Mouse (Mus musculus): ENCODE data around the gene Atg10. TPM values are rescaled to one million over a fixed set of nuclear protein-coding genes. Genes with fewer than 3 reads are reported as not detected.

Gene Atg10
- polyA plus RNA-seq, 1 experiment from 2014 or later: 14.6 TPM

- Histone ChIP-seq H3K4me3 (replicated peaks) (no peak overlapping the region), H3K9ac (no peak overlapping the region), H3K27ac (no peak overlapping the region), H3K4me2 (replicated peaks) (no peak overlapping the region), H3K27me3 (replicated peaks) (no peaks in the 10 kb centered on the region), H3K4me1 (replicated peaks) (no peaks in the 10 kb centered on the region), H3K36me3 (no peaks in the 10 kb centered on the region), H3K9me3 (no peaks in the 10 kb centered on the region)
- no peak for ATAC-seq
- 95% methylated on average over 1 of the region's 1 CpGs for WGBS
Measured at GRCm38 (mm10) chr13:90981798-90982197, 242.0 kb downstream of the Atg10 start.

DNA sequence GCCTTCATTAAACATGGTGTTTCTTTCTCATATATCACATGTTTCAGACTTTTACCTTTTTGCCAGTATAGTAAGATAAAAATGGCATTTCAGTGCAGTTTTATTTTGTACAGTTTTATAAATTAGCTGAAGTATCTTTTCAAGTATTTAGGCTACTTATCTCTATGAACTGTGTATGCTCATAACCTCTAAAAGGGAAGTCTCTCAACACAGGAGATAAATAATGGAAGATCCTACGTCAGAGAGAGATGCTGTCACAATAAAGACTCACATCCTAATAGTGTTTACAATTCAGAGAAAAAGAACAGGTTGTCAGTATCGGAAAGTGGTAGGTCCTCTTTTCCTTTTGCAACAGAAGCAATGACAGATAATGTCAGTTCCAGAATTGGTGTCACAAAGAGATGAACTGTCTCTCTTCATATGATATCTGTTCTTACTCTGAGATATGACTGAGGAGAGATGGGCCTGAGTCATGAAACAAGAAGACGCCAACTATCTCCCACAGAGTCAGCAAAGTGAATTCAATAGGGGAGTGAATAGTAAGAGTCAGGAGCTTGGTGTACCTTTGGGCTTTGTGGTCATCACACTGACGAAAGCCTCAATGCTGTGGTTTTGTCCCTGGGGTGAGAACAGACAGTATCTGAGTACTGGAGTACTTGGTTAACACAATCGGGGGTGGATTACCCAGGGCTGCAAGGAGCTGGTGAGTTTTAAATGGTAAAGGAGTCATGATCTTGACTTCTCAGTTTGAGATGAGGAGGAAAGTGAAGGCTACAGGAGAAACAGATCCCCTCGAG is 242.7 kb downstream of the Atg10 start:
- Histone ChIP-seq H3K9ac (no peak overlapping the region), H3K27me3 (replicated peaks) (no peaks in the 10 kb centered on the region), H3K9me3 (no peaks in the 10 kb centered on the region), H3K4me2 (replicated peaks) (no peak overlapping the region), H3K4me1 (replicated peaks) (no peaks in the 10 kb centered on the region), H3K27ac (no peak overlapping the region), H3K4me3 (replicated peaks) (no peak overlapping the region), H3K36me3 (no peaks in the 10 kb centered on the region)
- ATAC-seq: no peak
- WGBS: 79% methylated on average over 6 of the region's 6 CpGs

- H3K36me3 ChIP-seq: no peaks in the 10 kb centered on the region
- ATAC-seq: no peak
- no peak overlapping the region for H3K4me3 ChIP-seq (replicated peaks)
- no peak overlapping the region for H3K9ac ChIP-seq
- H3K4me2 ChIP-seq (replicated peaks): no peak overlapping the region
- no peak overlapping the region for H3K27ac ChIP-seq
- H3K27me3 ChIP-seq (replicated peaks): no peaks in the 10 kb centered on the region
- H3K4me1 ChIP-seq (replicated peaks): no peaks in the 10 kb centered on the region
- H3K9me3 ChIP-seq: no peaks in the 10 kb centered on the region
- 86% methylated on average over 3 of the region's 3 CpGs for WGBS
Measured at GRCm38 (mm10) chr13:90977057-90977456, 246.7 kb downstream of the Atg10 start.

GRCm38 (mm10) chr13:90973409-90973808 is 250.4 kb downstream of the Atg10 start:
- no peak for ATAC-seq
- H3K4me3 ChIP-seq (replicated peaks): no peak overlapping the region
- no peaks in the 10 kb centered on the region for H3K27me3 ChIP-seq (replicated peaks)
- no peaks in the 10 kb centered on the region for H3K4me1 ChIP-seq (replicated peaks)
- no peaks in the 10 kb centered on the region for H3K9me3 ChIP-seq
- no peak overlapping the region for H3K4me2 ChIP-seq (replicated peaks)
- no peaks in the 10 kb centered on the region for H3K36me3 ChIP-seq
- H3K9ac ChIP-seq: no peak overlapping the region
- no peak overlapping the region for H3K27ac ChIP-seq
- 51% methylated on average over 7 of the region's 7 CpGs for WGBS

GRCm38 (mm10) chr13:90970259-90971017 is 253.3 kb downstream of the Atg10 start:
- H3K4me2 ChIP-seq (replicated peaks): no peak overlapping the region
- no peak overlapping the region for H3K9ac ChIP-seq
- no peak overlapping the region for H3K27ac ChIP-seq

GRCm38 (mm10) chr13:90968940-90969339 is 254.8 kb downstream of the Atg10 start:
- no peak for ATAC-seq
- WGBS: 66% methylated on average over 4 of the region's 4 CpGs
- Histone ChIP-seq H3K9ac (no peak overlapping the region), H3K4me3 (replicated peaks) (no peak overlapping the region), H3K27ac (no peak overlapping the region), H3K4me1 (replicated peaks) (no peaks in the 10 kb centered on the region), H3K9me3 (no peaks in the 10 kb centered on the region), H3K27me3 (replicated peaks) (no peaks in the 10 kb centered on the region), H3K36me3 (no peaks in the 10 kb centered on the region), H3K4me2 (replicated peaks) (no peak overlapping the region)

More at GRCm38 (mm10) chr13:90970259-90971017, 253.3 kb downstream of the Atg10 start:
- no peak for ATAC-seq
- 58% methylated on average over 10 of the region's 10 CpGs for WGBS
- Histone ChIP-seq H3K4me3 (replicated peaks) (no peak overlapping the region), H3K9me3 (no peaks in the 10 kb centered on the region), H3K27me3 (replicated peaks) (no peaks in the 10 kb centered on the region), H3K36me3 (no peaks in the 10 kb centered on the region), H3K4me1 (replicated peaks) (no peaks in the 10 kb centered on the region)

- H3K4me1 ChIP-seq (replicated peaks): no peaks in the 10 kb centered on the region
- H3K27me3 ChIP-seq (replicated peaks): no peaks in the 10 kb centered on the region
- H3K9me3 ChIP-seq: no peaks in the 10 kb centered on the region
- WGBS: 9% methylated on average over 4 of the region's 4 CpGs
- no peak overlapping the region for H3K9ac ChIP-seq
- no peak overlapping the region for H3K27ac ChIP-seq
- H3K4me3 ChIP-seq (replicated peaks): no peak overlapping the region
- H3K36me3 ChIP-seq: no peaks in the 10 kb centered on the region
- peak; percentile 81 for ATAC-seq
- H3K4me2 ChIP-seq (replicated peaks): no peak overlapping the region
Measured at GRCm38 (mm10) chr13:90967422-90967821, 256.3 kb downstream of the Atg10 start.

- Histone ChIP-seq H3K9me3 (no peaks in the 10 kb centered on the region), H3K4me2 (replicated peaks) (no peak overlapping the region), H3K9ac (no peak overlapping the region), H3K4me3 (replicated peaks) (no peak overlapping the region), H3K27ac (no peak overlapping the region), H3K36me3 (no peaks in the 10 kb centered on the region), H3K27me3 (replicated peaks) (no peaks in the 10 kb centered on the region), H3K4me1 (replicated peaks) (no peaks in the 10 kb centered on the region)
- 75% methylated on average over 8 of the region's 8 CpGs for WGBS
- no peak for ATAC-seq
Measured at GRCm38 (mm10) chr13:90965996-90966395, 257.8 kb downstream of the Atg10 start.

DNA sequence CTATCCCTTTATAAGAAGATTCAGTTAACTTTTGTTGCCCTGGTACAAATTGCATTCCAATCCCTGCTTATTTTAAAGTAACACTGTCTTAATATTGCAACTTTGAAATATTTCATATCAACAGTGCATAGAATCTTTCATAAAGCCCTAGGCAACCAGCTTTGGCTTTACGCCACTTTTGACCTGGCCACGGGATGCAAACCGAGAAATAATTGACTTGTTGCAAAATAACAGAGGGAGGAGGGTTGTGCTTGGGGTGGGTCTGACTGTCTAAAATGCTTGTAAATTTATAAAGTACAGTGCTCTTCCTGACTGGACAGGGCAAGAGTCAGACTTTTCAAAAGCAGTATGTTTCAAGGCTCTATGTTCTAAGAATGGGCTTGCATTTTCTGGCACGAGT is 259.3 kb downstream of the Atg10 start:
- H3K4me3 ChIP-seq (replicated peaks): no peak overlapping the region
- no peaks in the 10 kb centered on the region for H3K36me3 ChIP-seq
- no peak overlapping the region for H3K27ac ChIP-seq
- 87% methylated on average over 4 of the region's 4 CpGs for WGBS
- H3K4me1 ChIP-seq (replicated peaks): no peaks in the 10 kb centered on the region
- H3K9ac ChIP-seq: no peak overlapping the region
- ATAC-seq: no peak
- H3K9me3 ChIP-seq: no peaks in the 10 kb centered on the region
- no peaks in the 10 kb centered on the region for H3K27me3 ChIP-seq (replicated peaks)
- no peak overlapping the region for H3K4me2 ChIP-seq (replicated peaks)

DNA sequence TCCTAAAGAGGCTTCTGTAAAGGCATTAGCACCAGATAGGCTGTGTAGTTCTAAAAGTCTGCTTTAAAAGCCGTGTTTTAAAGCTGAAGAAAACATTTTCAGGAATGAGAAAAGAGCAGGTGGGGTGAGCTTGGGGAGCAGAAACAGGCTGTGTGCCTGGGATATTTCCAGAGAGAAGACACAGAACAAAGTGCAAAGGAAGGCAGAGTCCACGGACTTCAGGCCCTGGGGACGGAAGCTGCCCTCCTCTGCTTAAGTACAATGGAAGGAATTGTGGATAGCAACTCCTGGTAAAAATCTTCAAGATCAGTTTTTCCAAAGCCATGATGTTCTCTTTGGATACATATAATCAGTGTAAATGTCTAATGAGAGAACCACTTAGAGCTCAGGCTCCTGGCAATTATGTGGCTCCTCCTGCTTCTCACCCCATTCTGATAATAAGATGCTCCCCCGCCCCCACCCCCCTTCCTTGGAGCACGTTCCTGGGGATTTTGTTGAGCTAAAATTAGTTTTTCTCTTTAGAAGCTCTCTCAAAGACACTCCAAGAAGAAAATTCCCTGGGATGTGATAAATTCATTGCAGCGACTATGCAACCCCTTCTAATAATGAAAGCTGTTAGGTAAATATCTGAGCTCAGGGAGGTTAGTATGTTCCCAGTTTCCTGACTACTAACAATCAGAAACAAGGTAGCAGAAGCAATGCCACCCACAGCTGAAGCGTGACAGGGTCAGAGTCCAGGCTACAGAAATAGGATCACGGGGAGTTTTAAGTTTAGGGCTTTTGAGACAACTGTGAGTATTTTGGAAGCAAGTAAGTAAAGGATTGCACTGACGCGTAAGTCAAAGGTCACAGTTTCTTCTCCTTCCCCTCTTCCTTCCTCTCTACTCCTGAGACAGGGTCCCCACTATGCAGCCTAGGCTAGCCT is 260.7 kb downstream of the Atg10 start:
- WGBS: 65% methylated on average over 10 of the region's 10 CpGs
- H3K27ac ChIP-seq: no peak overlapping the region
- no peak; the same call in 1 of the 2 replicates for ATAC-seq

DNA sequence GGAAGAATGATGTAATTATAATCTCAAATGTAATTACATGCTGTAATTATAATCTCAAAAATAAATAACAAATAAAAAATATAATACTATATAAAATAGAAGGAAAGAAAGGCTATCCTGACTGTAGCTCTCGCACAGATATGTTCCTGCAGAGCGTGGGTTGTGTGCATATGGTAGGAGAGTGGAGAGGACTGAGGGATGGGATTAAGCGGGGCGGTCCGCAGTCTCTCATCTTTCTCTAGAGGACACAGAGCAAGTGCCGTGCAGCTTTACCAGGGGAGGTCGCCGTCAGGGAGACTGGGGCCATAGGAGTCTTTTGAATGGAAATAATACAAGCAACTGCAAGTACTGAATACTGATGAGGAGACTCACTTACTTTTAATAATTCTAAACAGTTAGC is 263.2 kb downstream of the Atg10 start:
- H3K9me3 ChIP-seq: no peaks in the 10 kb centered on the region
- H3K4me2 ChIP-seq (replicated peaks): no peak overlapping the region
- H3K4me1 ChIP-seq (replicated peaks): no peaks in the 10 kb centered on the region
- H3K27ac ChIP-seq: no peak overlapping the region
- H3K36me3 ChIP-seq: no peaks in the 10 kb centered on the region
- H3K27me3 ChIP-seq (replicated peaks): no peaks in the 10 kb centered on the region
- WGBS: 92% methylated on average over 8 of the region's 8 CpGs
- no peak overlapping the region for H3K9ac ChIP-seq
- H3K4me3 ChIP-seq (replicated peaks): no peak overlapping the region
- no peak for ATAC-seq

More for the DNA sequence above, 260.7 kb downstream of the Atg10 start:
- Histone ChIP-seq H3K4me3 (replicated peaks) (no peak overlapping the region), H3K27me3 (replicated peaks) (no peaks in the 10 kb centered on the region), H3K4me2 (replicated peaks) (no peak overlapping the region), H3K4me1 (replicated peaks) (no peaks in the 10 kb centered on the region), H3K9me3 (no peaks in the 10 kb centered on the region), H3K36me3 (no peaks in the 10 kb centered on the region), H3K9ac (no peak overlapping the region)

DNA sequence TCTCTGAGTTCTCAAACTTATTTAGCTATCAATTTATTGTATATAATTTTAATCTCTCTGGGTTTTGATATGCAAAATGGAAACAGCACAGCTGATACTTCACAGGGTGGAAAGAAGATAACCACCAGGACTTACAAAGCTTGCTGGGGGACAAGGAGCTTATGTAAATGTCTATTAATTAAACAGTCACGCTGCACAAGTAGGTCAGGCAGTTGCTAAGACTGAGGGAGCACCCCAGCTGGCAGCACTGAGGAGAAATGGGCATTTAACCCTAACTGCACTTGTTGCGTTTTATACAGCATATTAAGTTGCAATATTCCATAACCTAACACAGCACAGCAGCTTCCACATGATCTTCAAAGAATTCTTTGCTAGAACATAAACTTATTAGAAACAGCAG is 264.9 kb downstream of the Atg10 start:
- Histone ChIP-seq H3K4me3 (replicated peaks) (no peak overlapping the region), H3K4me2 (replicated peaks) (no peak overlapping the region), H3K36me3 (no peaks in the 10 kb centered on the region), H3K27me3 (replicated peaks) (no peaks in the 10 kb centered on the region), H3K9me3 (no peaks in the 10 kb centered on the region), H3K9ac (no peak overlapping the region), H3K4me1 (replicated peaks) (no peaks in the 10 kb centered on the region), H3K27ac (no peak overlapping the region)
- 60% methylated on average over 2 of the region's 2 CpGs for WGBS
- ATAC-seq: no peak

Measured in intestine, embryonic 15.5 days (tissue).